Mouse (Mus musculus) small intestine, adult 2 months (tissue): Measurements from ENCODE around the gene Fhad1.

Source experiments
- CTCF ChIP-seq: fragments of 200-500 bp; IDR thresholded peaks from 2 replicates; pipeline ENCODE4 v1.5.1; 2012; ENCODE audit warnings: low read depth, mild to moderate bottlenecking, control low read depth, inconsistent platforms, low read length, moderate library complexity, mixed read lengths; ENCODE audit not compliant: insufficient replicate concordance, insufficient read length; ENCODE audit errors: extremely low read depth
- POLR2A ChIP-seq: fragments of 200-500 bp; IDR thresholded peaks from 2 replicates; pipeline ENCODE4 v1.6.1; 2012; ENCODE audit warnings: low read depth, mild to moderate bottlenecking, control low read depth, inconsistent platforms, low read length, moderate library complexity

DNA sequence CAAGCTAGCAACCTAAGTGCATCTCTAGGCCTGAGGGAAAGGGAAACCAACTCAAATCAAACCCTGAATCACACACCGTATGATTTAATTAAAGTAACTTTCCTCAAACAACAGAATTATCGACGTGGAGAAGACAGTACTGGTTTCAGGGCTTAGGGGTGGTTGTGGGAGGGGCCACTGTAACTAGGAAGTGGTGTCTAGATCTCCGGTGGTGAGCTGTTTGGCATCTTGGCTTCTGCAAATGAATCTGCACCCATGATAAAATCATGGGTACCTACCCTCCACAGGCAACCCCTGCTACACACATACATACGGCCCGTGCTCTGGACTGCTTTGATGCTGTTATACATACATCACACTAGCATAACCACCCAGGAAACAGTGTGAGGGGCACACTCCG lies 4.4 kb downstream of the Fhad1 start:
- TF ChIP-seq POLR2A, result no peak
- TF ChIP-seq CTCF, result no peak
